Mouse (Mus musculus) forebrain, embryonic 15.5 days (tissue): ENCODE measurements around the gene Zfp664. TPM values are rescaled to one million over a fixed set of nuclear protein-coding genes. Genes with fewer than 3 reads are reported as not detected.

ENCODE experiments used
- ATAC-seq: fragments of 200-750 bp; cut with Nextera tagmentation; replicated peaks from 2 replicates; pipeline ENCODE4 v1.8.0; 2017; ENCODE audit warnings: mild to moderate bottlenecking, moderate TSS enrichment, moderate library complexity
- H3K27ac ChIP-seq: fragments of 300-500 bp; sonication (generic); replicated peaks from 2 replicates; pipeline ENCODE4 v1.5.1; 2015; ENCODE audit warnings: mild to moderate bottlenecking, inconsistent platforms
- H3K27me3 ChIP-seq: fragments of 300-500 bp; sonication (generic); 2 replicates; pipeline ENCODE4 v1.6.1; 2015; ENCODE audit warnings: inconsistent platforms
- H3K36me3 ChIP-seq: fragments of 300-500 bp; sonication (generic); 2 replicates; pipeline ENCODE4 v1.6.1; 2015; ENCODE audit warnings: mild to moderate bottlenecking, inconsistent platforms
- H3K4me1 ChIP-seq: fragments of 300-500 bp; sonication (generic); 2 replicates; pipeline ENCODE4 v1.6.1; 2015; ENCODE audit warnings: inconsistent platforms
- H3K4me2 ChIP-seq: fragments of 300-500 bp; sonication (generic); replicated peaks from 2 replicates; pipeline ENCODE4 v1.6.1; 2015; ENCODE audit warnings: mild to moderate bottlenecking, inconsistent platforms
- H3K4me3 ChIP-seq: fragments of 300-500 bp; sonication (generic); 2 replicates; pipeline ENCODE4 v1.5.1; 2015; ENCODE audit warnings: mild to moderate bottlenecking, inconsistent platforms
- H3K9ac ChIP-seq: fragments of 300-500 bp; sonication (generic); replicated peaks from 2 replicates; pipeline ENCODE4 v1.6.1; 2015; ENCODE audit warnings: mild to moderate bottlenecking, inconsistent platforms
- H3K9me3 ChIP-seq: fragments of 300-500 bp; sonication (generic); 2 replicates; pipeline ENCODE4 v1.6.1; 2016; ENCODE audit warnings: inconsistent platforms
- WGBS: fragments of 180-500 bp; shearing (Covaris S2); methylation state at CpG from one replicate; pipeline ENCODE4 v1.1.7; 2015; ENCODE audit warnings: mixed read lengths; 5-methylcytosine and 5-hydroxymethylcytosine counted together
- polyA plus RNA-seq: library from polyadenylated mRNA; unstranded; fragments of >200 nt; fragmentation: Nextera tagmentation; extraction: Ambion mirVana; gene quantifications from 2 replicates; pipeline ENCODE4 v1.2.1, GENCODE M21; 2015

Gene Zfp664
- polyA plus RNA-seq, 1 experiment from 2014 or later, result 122 TPM

GRCm38 (mm10) chr5:124906890-124907289 is 44.4 kb downstream of the Zfp664 start:
- Histone ChIP-seq H3K27ac (no peak overlapping the region), H3K9me3 (no peaks in the 10 kb centered on the region), H3K9ac (no peak overlapping the region), H3K4me1 (peaks cover 6% of the 10 kb centered on the region), H3K27me3 (no peaks in the 10 kb centered on the region), H3K36me3 (no peaks in the 10 kb centered on the region), H3K4me3 (no peak overlapping the region), H3K4me2 (no peak overlapping the region)
- no peak for ATAC-seq
- WGBS, result 84% methylated on average over 13 of the region's 13 CpGs

DNA sequence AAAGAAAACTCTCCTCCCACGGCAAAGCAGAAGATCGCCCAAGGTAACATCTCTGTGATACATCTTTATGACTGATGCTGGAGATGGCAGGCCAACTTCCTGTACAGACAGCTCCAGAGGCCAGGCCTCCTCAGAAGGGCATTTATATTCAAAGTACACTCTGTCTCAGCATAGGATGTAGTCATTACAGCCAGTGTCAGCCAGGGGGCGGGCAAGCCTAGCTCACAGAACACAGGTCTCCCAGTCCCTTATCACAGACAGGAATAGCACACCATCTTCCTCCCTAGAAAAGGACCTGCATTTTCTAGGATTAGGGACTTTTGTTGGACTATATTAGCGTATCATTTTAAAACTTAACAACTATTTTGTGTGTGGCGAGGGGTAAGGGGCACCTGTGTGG is 46.4 kb downstream of the Zfp664 start:
- no peaks in the 10 kb centered on the region for H3K36me3 ChIP-seq
- peaks cover 14% of the 10 kb centered on the region for H3K4me1 ChIP-seq
- peak; percentile 88 for ATAC-seq
- WGBS, result 29% methylated on average over 5 of the region's 5 CpGs
- no peaks in the 10 kb centered on the region for H3K9me3 ChIP-seq
- H3K27me3 ChIP-seq, result no peaks in the 10 kb centered on the region
- no peak overlapping the region for H3K4me3 ChIP-seq
- no peak overlapping the region for H3K27ac ChIP-seq
- H3K9ac ChIP-seq, result no peak overlapping the region
- no peak overlapping the region for H3K4me2 ChIP-seq

DNA sequence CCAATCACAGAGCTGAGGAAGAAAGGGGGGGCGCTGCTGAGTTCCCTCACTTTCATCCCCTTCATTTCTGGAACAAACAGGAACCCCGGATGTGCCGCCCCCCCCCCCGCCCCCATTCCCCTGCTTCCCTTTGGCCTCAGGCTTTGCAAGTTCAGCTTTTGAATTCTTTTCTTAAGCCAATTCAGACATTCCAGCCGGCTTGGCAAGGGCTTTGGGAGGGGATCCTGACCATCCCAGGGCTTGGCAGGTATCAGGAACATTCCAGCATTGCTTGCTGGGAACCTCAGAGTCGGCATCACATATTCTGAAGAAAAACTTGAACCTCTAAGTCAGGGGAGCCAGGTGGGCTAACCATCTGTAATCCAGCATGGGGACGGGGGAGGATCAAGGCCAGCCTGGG is 49.8 kb downstream of the Zfp664 start:
- Histone ChIP-seq H3K27me3 (no peaks in the 10 kb centered on the region), H3K36me3 (no peaks in the 10 kb centered on the region), H3K4me2 (no peak overlapping the region), H3K4me3 (no peak overlapping the region), H3K4me1 (peaks cover 14% of the 10 kb centered on the region), H3K27ac (no peak overlapping the region; the same call in 1 of the 2 replicates), H3K9ac (no peak overlapping the region), H3K9me3 (no peaks in the 10 kb centered on the region)
- 44% methylated on average over 7 of the region's 7 CpGs for WGBS
- no peak for ATAC-seq

DNA sequence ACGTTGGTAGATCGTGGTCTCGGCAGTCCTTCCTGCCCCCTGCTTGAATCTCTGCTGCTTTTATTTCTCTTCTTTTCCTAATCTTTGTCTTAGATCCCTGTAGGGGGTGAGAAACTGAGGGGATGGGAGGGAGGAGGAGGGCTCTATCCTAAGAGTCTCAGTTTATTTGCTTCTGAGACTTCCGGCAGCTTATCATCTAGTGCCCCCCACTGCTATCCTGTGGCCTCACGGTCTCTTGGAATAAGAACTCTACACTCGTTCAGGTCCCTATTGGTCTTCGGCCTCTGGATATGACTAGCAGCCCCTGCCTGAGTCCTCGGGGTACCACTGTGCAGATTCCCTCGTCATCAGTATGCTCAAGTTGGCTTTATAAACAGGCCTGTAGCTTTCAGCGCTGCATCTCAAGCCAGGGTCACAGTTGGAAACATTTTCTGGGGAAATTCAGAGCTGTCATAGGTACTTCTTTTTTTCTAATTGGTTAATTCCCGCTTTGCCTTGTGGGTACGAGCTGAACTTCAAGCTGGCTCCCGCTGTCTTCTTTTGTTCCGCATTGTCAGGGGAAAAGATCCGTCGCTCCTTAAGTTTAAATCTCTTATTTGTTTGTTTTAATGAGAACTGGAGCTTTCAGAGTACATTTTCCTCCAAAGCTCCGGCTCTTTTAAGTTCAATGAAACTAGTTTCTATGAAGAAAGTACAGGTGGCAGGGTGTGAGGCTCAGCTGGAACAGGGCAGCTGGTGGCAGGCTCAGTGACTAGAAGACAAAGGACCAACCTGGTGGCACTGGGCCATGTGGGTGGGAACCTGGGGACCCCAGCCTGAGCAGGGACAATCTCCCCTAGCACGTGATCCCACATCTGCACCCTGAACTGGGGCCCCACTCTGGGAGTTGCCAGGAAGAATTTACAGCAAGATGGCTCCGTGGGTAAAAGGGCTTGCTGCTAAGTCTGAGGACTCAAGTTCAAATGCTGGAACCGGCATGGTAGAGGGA is 50.7 kb downstream of the Zfp664 start:
- peak overlapping the region; percentile 63 for H3K27ac ChIP-seq
- H3K9ac ChIP-seq, result no peak overlapping the region
- no peaks in the 10 kb centered on the region for H3K27me3 ChIP-seq
- no peaks in the 10 kb centered on the region for H3K9me3 ChIP-seq
- H3K4me1 ChIP-seq, result peaks cover 14% of the 10 kb centered on the region
- ATAC-seq, result no peak
- WGBS, result 12% methylated on average over 20 of the region's 20 CpGs
- H3K4me2 ChIP-seq, result no peak overlapping the region
- no peak overlapping the region for H3K4me3 ChIP-seq
- H3K36me3 ChIP-seq, result no peaks in the 10 kb centered on the region

DNA sequence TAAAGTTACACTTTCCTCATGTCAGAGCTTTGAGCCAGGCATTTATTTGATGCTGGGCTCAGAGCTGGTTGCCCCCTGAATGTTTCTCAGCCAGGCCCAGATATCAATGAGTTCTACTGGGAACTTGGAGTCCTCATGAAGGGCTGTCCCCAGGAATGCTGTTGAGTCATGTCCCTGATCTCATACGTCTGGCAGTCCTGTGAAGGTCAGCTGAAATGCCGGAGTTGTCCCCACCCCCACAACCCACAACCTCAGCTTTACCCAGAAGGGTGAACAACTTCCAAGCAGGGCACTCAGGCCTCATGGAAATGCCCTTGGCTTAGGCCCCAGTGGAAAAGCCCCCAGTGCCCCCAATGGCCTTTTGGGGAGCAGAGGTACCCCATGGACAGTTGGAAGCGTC is 57.3 kb downstream of the Zfp664 start:
- H3K27me3 ChIP-seq, result no peaks in the 10 kb centered on the region
- H3K9me3 ChIP-seq, result no peaks in the 10 kb centered on the region
- H3K9ac ChIP-seq, result no peak overlapping the region
- ATAC-seq, result no peak
- peaks cover 26% of the 10 kb centered on the region for H3K4me1 ChIP-seq
- no peak overlapping the region for H3K4me2 ChIP-seq
- no peaks in the 10 kb centered on the region for H3K36me3 ChIP-seq
- no peak overlapping the region for H3K27ac ChIP-seq
- no peak overlapping the region for H3K4me3 ChIP-seq
- WGBS, result 85% methylated on average over 3 of the region's 3 CpGs

DNA sequence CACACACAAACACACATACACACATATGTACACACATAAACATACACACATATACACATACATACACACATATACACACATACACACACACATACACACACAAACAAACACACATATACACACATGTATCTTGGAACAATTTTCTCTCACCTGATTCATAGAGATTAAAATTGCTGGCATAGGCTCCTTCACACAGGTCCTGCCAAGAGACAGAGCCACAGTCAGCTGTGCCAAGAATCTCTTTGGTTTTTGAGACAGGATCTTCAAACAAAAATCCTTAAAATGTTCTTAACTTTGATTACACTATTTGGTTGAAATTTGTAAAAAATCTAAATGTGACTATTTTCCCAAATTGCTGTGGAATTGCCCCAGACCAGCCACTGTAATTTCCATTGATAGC is 58.9 kb downstream of the Zfp664 start:
- Histone ChIP-seq H3K4me3 (no peak overlapping the region), H3K9ac (no peak overlapping the region), H3K4me2 (no peak overlapping the region), H3K27ac (peak overlapping the region; percentile 73; the same call in 1 of the 2 replicates), H3K9me3 (no peaks in the 10 kb centered on the region), H3K36me3 (no peaks in the 10 kb centered on the region), H3K27me3 (no peaks in the 10 kb centered on the region), H3K4me1 (peaks cover 30% of the 10 kb centered on the region)
- ATAC-seq, result no peak

- Histone ChIP-seq H3K9me3 (no peaks in the 10 kb centered on the region), H3K4me3 (no peak overlapping the region), H3K36me3 (no peaks in the 10 kb centered on the region), H3K9ac (no peak overlapping the region), H3K4me1 (peaks cover 30% of the 10 kb centered on the region), H3K4me2 (no peak overlapping the region), H3K27me3 (no peaks in the 10 kb centered on the region), H3K27ac (peak overlapping the region; percentile 73)
- ATAC-seq, result peak; percentile 66
- 19% methylated on average over 18 of the region's 18 CpGs for WGBS
Measured at GRCm38 (mm10) chr5:124922356-124923352, 60.2 kb downstream of the Zfp664 start.

DNA sequence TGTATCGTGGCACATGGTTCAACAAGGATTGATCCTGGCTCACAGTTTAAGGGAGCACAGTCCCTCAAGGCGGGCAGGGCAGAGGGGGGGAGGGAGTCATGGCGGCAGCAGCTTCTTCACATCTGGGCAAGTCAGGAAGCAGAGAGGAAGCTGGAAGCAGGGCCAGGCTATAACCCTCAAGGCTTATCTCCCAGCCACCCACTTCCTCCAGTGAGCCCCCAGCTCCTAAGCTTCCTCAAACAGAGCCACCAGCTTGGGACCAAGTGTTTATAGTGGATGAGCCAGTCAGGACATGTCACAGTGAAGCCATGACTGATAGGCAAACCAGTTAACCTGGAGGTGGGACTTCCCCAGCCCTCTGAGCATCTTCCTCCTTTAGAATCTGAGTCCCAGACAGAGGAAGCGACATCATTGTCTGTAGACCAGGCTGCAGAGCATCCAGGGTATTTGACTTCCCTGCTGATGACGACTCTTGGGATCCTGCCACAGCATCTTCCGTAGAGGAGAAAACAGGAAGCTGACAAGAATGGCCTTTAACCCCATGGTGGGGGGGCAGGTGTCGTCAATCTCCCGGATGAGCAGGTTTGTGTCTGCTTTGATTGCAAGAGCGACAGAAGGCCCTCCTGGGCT is 67.0 kb downstream of the Zfp664 start:
- 87% methylated on average over 9 of the region's 9 CpGs for WGBS

GRCm38 (mm10) chr5:124930055-124930439 is 67.6 kb downstream of the Zfp664 start:
- no peak overlapping the region for H3K9ac ChIP-seq
- no peak overlapping the region for H3K27ac ChIP-seq
- no peak overlapping the region for H3K4me3 ChIP-seq
- H3K36me3 ChIP-seq, result no peaks in the 10 kb centered on the region
- peaks cover 18% of the 10 kb centered on the region for H3K4me1 ChIP-seq
- no peaks in the 10 kb centered on the region for H3K9me3 ChIP-seq
- ATAC-seq, result no peak
- no peak overlapping the region for H3K4me2 ChIP-seq
- WGBS, result 44% methylated on average over 5 of the region's 5 CpGs
- H3K27me3 ChIP-seq, result no peaks in the 10 kb centered on the region

More for the DNA sequence above, 67.0 kb downstream of the Zfp664 start:
- ATAC-seq, result no peak
- Histone ChIP-seq H3K9me3 (no peaks in the 10 kb centered on the region), H3K4me3 (no peak overlapping the region), H3K9ac (no peak overlapping the region), H3K4me1 (peaks cover 16% of the 10 kb centered on the region), H3K27me3 (no peaks in the 10 kb centered on the region), H3K4me2 (no peak overlapping the region), H3K27ac (no peak overlapping the region), H3K36me3 (no peaks in the 10 kb centered on the region)

GRCm38 (mm10) chr5:124930603-124931002 is 68.1 kb downstream of the Zfp664 start:
- Histone ChIP-seq H3K36me3 (no peaks in the 10 kb centered on the region), H3K4me3 (no peak overlapping the region), H3K4me1 (peaks cover 14% of the 10 kb centered on the region), H3K9ac (no peak overlapping the region), H3K9me3 (no peaks in the 10 kb centered on the region), H3K27me3 (no peaks in the 10 kb centered on the region), H3K4me2 (no peak overlapping the region), H3K27ac (peak overlapping the region; percentile 53; the same call in 1 of the 2 replicates)
- no peak for ATAC-seq
- 9% methylated on average over 9 of the region's 9 CpGs for WGBS

DNA sequence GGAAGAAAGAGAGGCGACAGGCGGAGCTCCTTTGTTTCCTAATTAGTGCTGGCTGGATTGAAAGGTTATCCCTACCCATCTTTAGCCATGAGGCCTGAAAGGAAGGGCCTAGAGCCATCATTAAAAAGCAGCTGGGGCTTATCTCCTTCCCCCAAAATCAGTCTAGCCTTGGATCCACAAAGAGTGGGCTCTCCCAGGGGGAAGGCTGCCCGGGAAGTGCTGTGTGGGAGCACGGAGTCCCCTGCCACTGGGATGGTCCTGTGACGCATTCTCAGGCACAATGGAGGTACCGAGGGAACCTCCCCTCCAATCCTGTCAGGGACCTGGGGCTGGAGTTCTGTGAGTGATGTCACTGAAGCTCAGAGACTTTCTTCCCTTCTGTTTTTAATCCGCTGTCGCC is 68.6 kb downstream of the Zfp664 start:
- no peaks in the 10 kb centered on the region for H3K9me3 ChIP-seq
- H3K27me3 ChIP-seq, result no peaks in the 10 kb centered on the region
- 8% methylated on average over 8 of the region's 8 CpGs for WGBS
- H3K36me3 ChIP-seq, result no peaks in the 10 kb centered on the region
- peak overlapping the region; percentile 53; the same call in 1 of the 2 replicates for H3K27ac ChIP-seq
- no peak overlapping the region for H3K9ac ChIP-seq
- no peak for ATAC-seq
- no peak overlapping the region for H3K4me3 ChIP-seq
- peaks cover 14% of the 10 kb centered on the region for H3K4me1 ChIP-seq
- H3K4me2 ChIP-seq, result no peak overlapping the region
